Mouse (Mus musculus): ENCODE measurements around the gene Gm49318.

Gm49318 gene

GRCm38 (mm10) chr9:22024592-22024991 lies 46.5 kb downstream of the Gm49318 start:
- DNase-seq = peak; percentile 24 to 31

- no peak for DNase-seq
Measured at GRCm38 (mm10) chr9:22017208-22017825, 53.7 kb downstream of the Gm49318 start.

GRCm38 (mm10) chr9:22016245-22016644 lies 54.8 kb downstream of the Gm49318 start:
- DNase-seq = peak in 1 of 2 experiments; percentile 19

- no peak for DNase-seq
Measured at GRCm38 (mm10) chr9:22012731-22013130, 58.3 kb downstream of the Gm49318 start.

GRCm38 (mm10) chr9:22011055-22011454 lies 60.0 kb downstream of the Gm49318 start:
- no peak for DNase-seq

- no peak for DNase-seq
Measured at GRCm38 (mm10) chr9:22004546-22004945, 66.5 kb downstream of the Gm49318 start.

- DNase-seq = peak; percentile 56 to 78
Measured at GRCm38 (mm10) chr9:22003163-22003554, 67.9 kb downstream of the Gm49318 start.

GRCm38 (mm10) chr9:22002194-22003162 lies 68.6 kb downstream of the Gm49318 start, which contains the start of the genes Ccdc151 and Prkcsh:
Gene Ccdc151 (minus strand): TSS chr9:22002634.
Gene Prkcsh (plus strand): TSS chr9:22002806.
- DNase-seq = peak; percentile 99 to 100

GRCm38 (mm10) chr9:22001633-22002032 lies 69.4 kb downstream of the Gm49318 start:
- no peak for DNase-seq

GRCm38 (mm10) chr9:22000296-22000695 lies 70.8 kb downstream of the Gm49318 start:
- no peak for DNase-seq

- DNase-seq = no peak
Measured at GRCm38 (mm10) chr9:21996178-21996867, 74.7 kb downstream of the Gm49318 start.

GRCm38 (mm10) chr9:21992227-21992626 lies 78.8 kb downstream of the Gm49318 start:
- no peak for DNase-seq

GRCm38 (mm10) chr9:21989230-21990110 lies 81.6 kb downstream of the Gm49318 start, which contains the start of gene Rgl3:
Gene Rgl3 (minus strand): TSS chr9:21989446.
- peak; percentile 78 to 85 for DNase-seq

GRCm38 (mm10) chr9:21988421-21989101 lies 82.5 kb downstream of the Gm49318 start:
- peak; percentile 67 to 81 for DNase-seq

- DNase-seq = peak in 1 of 2 experiments; percentile 42
Measured at GRCm38 (mm10) chr9:21987592-21988342, 83.3 kb downstream of the Gm49318 start.
